Mouse (Mus musculus) layer of hippocampus, adult 2 months (tissue): Measurements from ENCODE around the gene Ripor2. TPM values are rescaled to one million over a fixed set of nuclear protein-coding genes. Genes with fewer than 3 reads are reported as not detected.
A peak's percentile ranks its signal among the peaks of the same experiment; 100 is the strongest.

Experiments used
- DNase-seq, 2 experiments: peaks; one replicate each; pipeline ENCODE4 v3.0.0; 2022; ENCODE audit warnings: low spot score in 2 of 2
- H3K27ac ChIP-seq: fragments of 200-600 bp; 2 replicates; pipeline ENCODE4 v1.8.1; 2022
- H3K4me3 ChIP-seq: fragments of 200-600 bp; 2 replicates; pipeline ENCODE4 v1.8.1; 2022; ENCODE audit warnings: mild to moderate bottlenecking
- CTCF ChIP-seq: fragments of 200-600 bp; conservative IDR thresholded peaks from 2 replicates; pipeline ENCODE4 v1.8.1; 2022; ENCODE audit warnings: antibody characterized with exemption, mild to moderate bottlenecking, moderate library complexity
- total RNA-seq, 2 experiments: library from RNA; stranded (reverse); gene quantifications; 2 replicates each; pipeline ENCODE4 v1.2.3; 2021

Gene Ripor2
- total RNA-seq, 2 experiments from 2014 or later, result 72.0 to 77.6 TPM

DNA sequence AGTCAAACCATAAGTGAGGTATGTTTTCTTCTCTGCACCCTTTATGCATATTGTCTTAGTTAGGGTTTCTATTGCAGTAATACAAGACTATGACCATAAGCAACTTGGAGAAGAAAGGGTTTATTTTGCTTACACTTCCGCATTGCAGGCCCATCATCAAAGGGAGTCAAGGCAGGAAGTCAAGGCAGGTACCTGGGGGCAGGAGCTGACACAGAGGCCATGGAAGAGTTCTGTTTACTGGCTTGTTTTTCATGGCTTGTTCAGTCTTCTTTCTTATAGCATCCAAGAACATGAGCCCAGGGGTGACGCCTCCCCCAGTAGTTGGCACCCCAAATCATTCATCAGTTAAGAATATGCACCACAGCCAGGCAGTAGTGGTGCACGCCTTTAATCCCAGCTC, 6.6 kb downstream of the Ripor2 start:
- Histone ChIP-seq H3K27ac (no peak overlapping the region), H3K4me3 (no peak overlapping the region)
- TF ChIP-seq CTCF, result no peak
- no peak for DNase-seq

DNA sequence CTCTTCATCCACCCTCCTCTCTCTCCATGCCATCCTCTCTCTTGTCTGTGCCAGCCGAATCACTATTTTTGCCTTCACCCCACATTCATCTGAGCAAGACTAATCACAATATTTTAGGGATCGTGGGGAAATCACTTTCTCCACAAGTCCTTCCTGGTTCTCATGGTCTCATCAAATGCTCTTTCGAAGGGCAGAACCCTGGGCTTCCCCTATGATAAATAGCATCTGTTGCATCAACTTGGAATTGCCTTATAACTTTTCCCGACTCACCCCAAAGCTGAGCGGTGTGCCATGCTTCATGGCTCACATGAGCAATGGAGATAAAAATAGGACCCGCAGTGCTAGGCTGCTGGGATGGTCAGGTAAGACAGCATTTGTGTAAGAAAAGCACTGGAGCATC, 9.7 kb downstream of the Ripor2 start:
- DNase-seq, result no peak
- Histone ChIP-seq H3K4me3 (no peak overlapping the region), H3K27ac (no peak overlapping the region)
- TF ChIP-seq CTCF, result no peak

DNA sequence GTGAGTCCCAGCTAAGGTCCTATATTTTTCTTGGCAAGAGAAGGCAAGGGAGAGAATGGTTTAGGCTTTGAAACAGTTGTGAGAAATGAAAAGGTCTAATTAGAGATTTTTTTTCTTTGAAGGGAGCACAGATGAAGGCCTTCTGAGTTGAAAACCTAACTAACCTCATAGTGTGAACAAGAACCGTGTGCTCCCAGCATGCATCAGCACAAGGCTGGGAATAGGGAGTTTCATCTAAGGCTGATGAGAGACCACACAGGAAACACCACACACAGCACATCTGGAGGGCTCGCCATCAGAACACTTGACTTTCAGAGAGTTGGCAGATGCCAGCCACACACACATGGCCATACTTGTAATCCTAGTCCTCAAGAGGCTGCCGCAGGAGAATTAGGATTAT, 12.3 kb downstream of the Ripor2 start:
- TF ChIP-seq CTCF, result no peak
- no peak for DNase-seq
- H3K27ac ChIP-seq, result no peak overlapping the region
- no peak overlapping the region for H3K4me3 ChIP-seq

DNA sequence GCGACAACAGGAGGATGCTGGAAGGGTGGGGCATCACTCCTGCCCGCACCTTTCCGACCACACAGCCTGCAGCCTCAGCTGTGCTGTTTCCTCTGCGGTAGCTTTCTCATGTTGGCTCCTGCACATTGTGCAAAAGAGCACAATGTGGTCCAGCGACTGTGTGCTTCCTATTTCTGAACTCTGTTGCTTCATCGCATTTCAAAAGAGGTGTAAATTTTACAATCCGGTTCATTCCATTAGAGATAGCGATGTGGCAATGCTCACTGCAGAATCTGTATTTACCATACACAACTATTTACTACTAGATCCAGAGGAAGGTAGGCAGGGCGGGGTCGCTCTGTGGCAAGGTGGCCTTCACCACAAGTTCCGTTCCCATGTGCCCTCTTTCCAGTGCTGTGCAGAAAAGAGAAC, 17.6 kb downstream of the Ripor2 start:
- H3K4me3 ChIP-seq, result no peak overlapping the region
- no peak for DNase-seq
- TF ChIP-seq CTCF, result no peak
- no peak overlapping the region for H3K27ac ChIP-seq

DNA sequence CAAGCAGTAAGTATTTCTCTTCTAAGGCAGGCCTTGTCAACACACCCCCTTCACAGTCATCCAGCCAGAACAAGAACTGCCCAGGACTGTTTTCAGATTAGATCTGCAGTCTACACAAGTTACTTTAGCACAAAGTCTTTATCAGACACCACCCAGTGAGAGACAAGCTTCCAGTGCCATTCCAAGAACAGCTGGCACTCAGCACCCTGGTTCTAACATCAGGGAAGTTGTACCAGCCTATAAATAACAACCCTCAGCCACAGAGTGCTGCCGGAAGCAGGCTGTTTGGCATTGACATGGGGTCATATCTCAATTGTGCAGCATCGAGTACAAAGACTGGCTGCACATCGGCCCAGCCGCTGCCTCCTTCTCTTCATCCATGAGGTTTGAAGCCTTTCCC, 21.0 kb downstream of the Ripor2 start:
- TF ChIP-seq CTCF, result no peak
- no peak overlapping the region for H3K27ac ChIP-seq

DNA sequence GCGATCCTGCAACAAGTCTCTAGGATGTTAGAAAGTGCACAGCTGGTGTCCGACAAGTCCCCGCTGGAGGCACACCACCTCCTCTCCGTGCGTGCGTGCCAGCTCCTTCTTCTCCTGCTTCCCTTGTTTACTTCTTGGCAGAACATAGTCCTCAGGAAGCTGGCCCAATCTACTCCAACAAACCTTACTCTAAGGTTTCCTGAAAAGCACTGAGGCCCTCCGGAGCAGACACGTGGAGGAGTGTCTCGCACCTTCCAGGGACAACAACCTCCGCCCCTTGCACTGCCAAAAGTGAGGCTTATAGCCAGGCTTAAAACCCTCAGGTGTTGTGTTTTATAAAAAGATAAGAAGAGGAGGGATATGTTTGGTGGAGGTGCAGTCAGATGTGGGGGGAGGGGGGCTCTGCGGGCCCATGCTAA, 21.6 kb downstream of the Ripor2 start:
- no peak overlapping the region for H3K4me3 ChIP-seq
- H3K27ac ChIP-seq, result no peak overlapping the region
- no peak for DNase-seq
- no peak for TF ChIP-seq CTCF

More for the DNA sequence above, 21.0 kb downstream of the Ripor2 start:
- H3K4me3 ChIP-seq, result no peak overlapping the region
- DNase-seq, result no peak

DNA sequence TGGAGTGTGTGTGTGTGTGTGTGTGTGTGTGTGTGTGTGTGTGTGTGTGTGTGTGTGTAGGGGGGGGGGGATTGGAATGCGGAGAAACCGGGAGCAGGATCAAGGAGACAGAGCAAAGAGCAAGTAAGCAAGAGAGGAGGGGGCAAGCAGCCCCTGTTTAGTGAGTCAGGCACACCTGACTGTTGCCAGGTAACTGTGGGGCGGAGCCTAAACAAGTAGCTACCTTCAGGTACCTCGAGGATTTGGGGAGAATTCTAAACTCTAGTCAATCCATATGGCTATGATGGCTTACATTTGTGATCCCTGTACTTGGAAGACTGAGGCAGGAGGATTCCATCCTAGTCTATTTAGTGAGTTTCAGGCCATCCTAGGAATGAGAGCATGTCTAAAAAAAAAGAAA, 22.1 kb downstream of the Ripor2 start:
- Histone ChIP-seq H3K4me3 (no peak overlapping the region), H3K27ac (no peak overlapping the region)
- no peak for DNase-seq
- no peak for TF ChIP-seq CTCF

DNA sequence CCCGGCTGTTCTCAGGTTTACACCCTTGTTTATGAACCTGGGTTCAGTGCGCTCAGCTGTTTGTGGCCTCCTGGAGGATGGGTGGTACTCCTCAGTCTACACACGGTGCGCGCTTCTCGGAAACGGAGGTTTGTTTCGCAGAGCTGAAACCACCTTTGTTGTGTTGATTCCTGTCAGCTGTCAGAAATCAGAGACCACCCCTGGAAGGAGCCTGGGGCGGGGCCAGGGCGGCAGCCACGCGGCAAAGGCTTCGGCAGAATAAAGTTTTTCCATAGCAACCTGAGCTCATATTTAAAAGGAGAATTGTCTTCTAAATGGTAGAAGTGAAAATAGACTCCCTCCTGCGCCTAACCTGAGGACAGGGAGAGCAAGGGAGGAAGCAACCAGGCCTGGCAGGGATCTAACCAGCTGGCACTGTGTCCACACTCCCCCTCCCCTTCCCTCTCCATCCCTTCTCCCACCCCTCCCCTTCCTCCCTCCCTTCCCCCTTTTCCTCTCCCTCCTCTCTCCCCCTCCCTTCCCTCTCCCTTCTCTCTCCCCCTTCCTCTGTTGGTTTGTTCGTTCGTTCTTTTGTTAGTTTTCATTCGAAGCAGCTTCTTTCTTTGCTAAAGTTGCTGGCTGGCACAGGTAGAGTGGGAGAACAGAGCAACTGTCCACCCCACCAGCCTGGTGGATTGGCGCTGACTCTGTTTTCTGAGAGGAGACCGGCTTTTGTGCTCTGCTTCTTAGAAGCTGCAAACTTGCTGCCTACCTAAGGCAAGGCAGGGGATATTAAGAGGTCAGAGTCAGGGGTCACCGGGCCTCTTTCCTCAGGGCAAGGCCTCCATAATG, 23.0 kb downstream of the Ripor2 start:
- no peak for DNase-seq
- H3K27ac ChIP-seq, result no peak overlapping the region
- H3K4me3 ChIP-seq, result peak overlapping the region; percentile 37
- TF ChIP-seq CTCF, result peak; percentile 10; the same call in 1 of the 2 replicates

DNA sequence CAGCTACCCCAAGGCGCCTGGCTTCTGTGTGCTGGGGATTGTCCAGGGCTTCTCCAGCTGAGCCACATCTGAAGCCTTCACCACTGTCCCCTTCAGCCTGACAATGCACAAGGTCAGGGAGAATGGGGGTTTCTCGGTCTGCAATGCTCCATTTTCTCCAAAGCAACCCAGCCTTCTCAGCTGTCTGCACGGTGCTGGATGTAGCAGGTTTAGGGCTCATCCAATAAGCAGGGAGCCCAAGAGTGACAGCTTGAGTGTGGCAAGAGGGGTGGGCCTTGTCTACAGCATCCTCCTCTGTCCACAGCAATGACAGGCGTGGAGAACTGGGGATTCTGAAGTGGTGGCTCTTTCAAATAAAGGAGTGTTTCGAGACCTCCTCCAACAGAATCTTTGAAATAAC, 23.8 kb downstream of the Ripor2 start:
- DNase-seq, result no peak
- Histone ChIP-seq H3K27ac (no peak overlapping the region), H3K4me3 (no peak overlapping the region)
- TF ChIP-seq CTCF, result no peak

DNA sequence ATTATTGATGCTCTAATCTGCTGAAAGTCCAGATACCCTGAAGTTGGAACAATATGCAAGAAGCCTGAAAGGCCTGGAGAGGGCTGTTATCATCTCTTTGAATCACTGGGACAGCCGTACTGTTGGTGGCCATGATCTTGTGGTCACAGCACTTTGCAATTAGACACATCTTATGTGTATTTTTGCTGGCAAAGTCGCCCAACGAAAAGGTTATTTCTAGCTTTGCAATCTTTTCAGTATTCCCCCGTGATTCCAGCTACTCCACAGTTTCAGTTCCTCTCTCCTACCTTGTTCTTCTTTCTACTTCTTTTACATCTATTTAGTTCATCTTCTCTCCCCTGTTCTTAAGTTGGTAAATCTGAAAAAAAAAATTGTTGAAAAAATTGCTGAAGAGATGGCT, 26.0 kb downstream of the Ripor2 start:
- H3K27ac ChIP-seq, result peak overlapping the region; percentile 6; the same call in 1 of the 2 replicates
- no peak overlapping the region for H3K4me3 ChIP-seq
- DNase-seq, result no peak
- TF ChIP-seq CTCF, result no peak

DNA sequence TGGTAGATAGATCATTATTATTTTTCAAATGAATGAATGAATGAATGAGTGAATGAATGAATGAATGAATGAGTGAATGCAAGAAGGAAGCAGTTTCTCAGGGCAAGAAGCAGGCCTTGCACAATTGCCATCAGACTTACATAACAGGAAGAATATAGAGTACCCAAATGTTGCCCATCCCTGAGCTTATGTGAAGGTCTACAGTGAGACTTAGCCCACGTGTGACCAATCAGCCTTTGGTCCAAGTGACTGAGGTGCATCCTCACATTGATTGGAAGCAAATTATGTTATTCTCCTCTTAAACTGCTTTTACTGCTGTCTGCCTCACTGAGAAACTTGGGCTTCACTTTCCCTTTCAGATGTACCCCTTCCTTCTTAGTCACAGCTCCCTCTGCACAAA, 26.7 kb downstream of the Ripor2 start:
- DNase-seq, result no peak
- Histone ChIP-seq H3K4me3 (no peak overlapping the region), H3K27ac (peak overlapping the region; percentile 6; the same call in 1 of the 2 replicates)
- TF ChIP-seq CTCF, result no peak

DNA sequence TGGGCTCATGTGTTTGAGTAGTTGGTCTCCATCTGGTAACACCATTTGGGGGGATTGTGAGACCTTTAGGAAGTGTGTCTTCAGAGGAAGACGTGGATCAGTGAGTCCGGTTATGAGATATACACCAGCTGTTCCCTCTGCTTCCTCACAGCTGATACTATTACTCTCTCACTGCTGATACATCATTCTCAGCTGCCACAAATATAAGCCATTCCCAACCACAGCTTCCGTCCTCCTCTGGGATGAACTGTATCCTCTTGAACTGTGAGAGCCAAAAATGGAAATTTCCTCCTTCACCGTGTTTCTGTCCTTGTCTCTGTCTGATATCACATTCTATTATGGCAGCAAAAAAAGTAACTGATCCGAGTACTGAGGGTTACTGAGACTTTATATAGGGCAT, 28.9 kb downstream of the Ripor2 start:
- no peak for DNase-seq
- Histone ChIP-seq H3K27ac (no peak overlapping the region), H3K4me3 (no peak overlapping the region)
- TF ChIP-seq CTCF, result no peak

DNA sequence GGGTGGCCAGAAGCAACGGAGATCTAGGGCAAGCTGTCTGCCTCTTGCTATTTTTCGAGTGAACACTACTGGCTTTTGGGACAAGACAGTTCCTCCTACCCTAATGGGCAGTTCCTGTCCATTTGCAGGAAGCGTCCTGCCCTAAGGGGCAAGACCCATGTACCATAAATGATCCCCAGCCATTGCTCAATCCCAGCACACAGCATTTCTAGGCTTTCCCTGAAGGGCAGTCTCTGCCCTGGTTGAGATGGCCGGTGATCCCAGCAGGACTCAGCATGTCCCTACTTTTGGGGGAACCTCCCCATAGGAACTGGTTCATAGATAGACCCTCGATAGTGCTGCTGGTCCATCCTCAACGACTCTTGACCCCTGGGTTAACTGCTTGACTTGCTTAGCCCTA, 31.0 kb downstream of the Ripor2 start:
- H3K4me3 ChIP-seq, result no peak overlapping the region
- no peak for DNase-seq
- no peak for TF ChIP-seq CTCF
- H3K27ac ChIP-seq, result no peak overlapping the region

DNA sequence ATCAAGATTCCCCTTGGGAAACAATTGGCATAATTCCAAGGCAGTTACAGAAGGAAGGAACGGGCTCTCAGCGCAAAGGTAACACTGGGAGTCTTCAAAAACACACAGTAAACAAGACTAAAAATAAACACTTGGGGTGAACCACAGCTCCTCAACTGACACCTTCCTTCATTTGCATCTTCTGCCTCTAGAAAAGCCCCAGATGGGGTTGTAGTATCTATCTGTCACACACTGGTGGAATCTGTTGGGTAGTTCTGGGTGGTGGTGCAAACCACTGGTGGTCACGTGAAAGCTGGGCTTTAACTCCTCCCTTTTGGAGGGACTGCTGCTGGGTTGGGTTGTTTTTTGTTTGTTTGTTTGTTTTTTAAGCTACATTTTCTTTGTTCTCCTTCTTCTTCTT, 31.4 kb downstream of the Ripor2 start:
- Histone ChIP-seq H3K4me3 (no peak overlapping the region), H3K27ac (no peak overlapping the region)
- TF ChIP-seq CTCF, result no peak
- DNase-seq, result no peak
